Mouse (Mus musculus): ENCODE measurements around the gene Ndrg3. TPM values are rescaled to one million over a fixed set of nuclear protein-coding genes. Genes with fewer than 3 reads are reported as not detected.

The Ndrg3 gene
- polyA plus RNA-seq, 1 experiment from 2014 or later: 88.0 TPM

GRCm38 (mm10) chr2:157019228-157019627 lies 27.4 kb upstream of the Ndrg3 start:
- no peaks in the 10 kb centered on the region for H3K27me3 ChIP-seq
- ATAC-seq (ENCODE audit: low read depth): no peak
- H3K4me2 ChIP-seq: no peak overlapping the region
- WGBS: 89% methylated on average over 4 of the region's 4 CpGs
- no peaks in the 10 kb centered on the region for H3K4me1 ChIP-seq (replicated peaks)
- H3K27ac ChIP-seq (replicated peaks): no peak overlapping the region
- H3K9me3 ChIP-seq: no peaks in the 10 kb centered on the region
- H3K36me3 ChIP-seq: peaks cover 100% of the 10 kb centered on the region
- no peak overlapping the region for H3K4me3 ChIP-seq
- H3K9ac ChIP-seq: no peak overlapping the region

GRCm38 (mm10) chr2:157016529-157017270 lies 24.8 kb upstream of the Ndrg3 start:
- WGBS: 88% methylated on average over 18 of the region's 18 CpGs
- H3K27ac ChIP-seq (replicated peaks): no peak overlapping the region
- no peak for ATAC-seq (ENCODE audit: low read depth)
- H3K4me3 ChIP-seq: no peak overlapping the region
- peaks cover 95% of the 10 kb centered on the region for H3K36me3 ChIP-seq
- H3K9me3 ChIP-seq: no peaks in the 10 kb centered on the region
- H3K4me2 ChIP-seq: no peak overlapping the region
- no peak overlapping the region for H3K9ac ChIP-seq
- no peaks in the 10 kb centered on the region for H3K27me3 ChIP-seq
- H3K4me1 ChIP-seq (replicated peaks): no peaks in the 10 kb centered on the region

GRCm38 (mm10) chr2:157012341-157012740 lies 20.5 kb upstream of the Ndrg3 start:
- Histone ChIP-seq H3K9ac (no peak overlapping the region), H3K4me3 (no peak overlapping the region), H3K36me3 (peaks cover 54% of the 10 kb centered on the region), H3K4me2 (no peak overlapping the region), H3K9me3 (no peaks in the 10 kb centered on the region), H3K4me1 (replicated peaks) (peaks cover 3% of the 10 kb centered on the region), H3K27me3 (no peaks in the 10 kb centered on the region), H3K27ac (replicated peaks) (no peak overlapping the region)
- no peak for ATAC-seq (ENCODE audit: low read depth)
- 91% methylated on average over 6 of the region's 6 CpGs for WGBS

GRCm38 (mm10) chr2:157010634-157011310 lies 18.9 kb upstream of the Ndrg3 start:
- Histone ChIP-seq H3K36me3 (peaks cover 38% of the 10 kb centered on the region), H3K4me2 (no peak overlapping the region), H3K27me3 (no peaks in the 10 kb centered on the region), H3K27ac (replicated peaks) (no peak overlapping the region), H3K4me3 (no peak overlapping the region), H3K9ac (no peak overlapping the region), H3K4me1 (replicated peaks) (peaks cover 16% of the 10 kb centered on the region), H3K9me3 (no peaks in the 10 kb centered on the region)
- 67% methylated on average over 11 of the region's 11 CpGs for WGBS
- no peak for ATAC-seq (ENCODE audit: low read depth)

- Histone ChIP-seq H3K27ac (replicated peaks) (no peak overlapping the region), H3K36me3 (peaks cover 31% of the 10 kb centered on the region), H3K4me3 (no peak overlapping the region), H3K27me3 (no peaks in the 10 kb centered on the region), H3K9ac (no peak overlapping the region), H3K4me1 (replicated peaks) (peaks cover 17% of the 10 kb centered on the region), H3K9me3 (no peaks in the 10 kb centered on the region), H3K4me2 (no peak overlapping the region)
- no peak for ATAC-seq (ENCODE audit: low read depth)
These were observed 18.3 kb upstream of the Ndrg3 start for GRCm38 (mm10) chr2:157010121-157010520.

- peaks cover 17% of the 10 kb centered on the region for H3K4me1 ChIP-seq (replicated peaks)
- H3K36me3 ChIP-seq: peaks cover 16% of the 10 kb centered on the region; the same call in 1 of the 2 replicates
- no peaks in the 10 kb centered on the region for H3K9me3 ChIP-seq
- ATAC-seq (ENCODE audit: low read depth): no peak
- H3K4me2 ChIP-seq: no peak overlapping the region
- no peak overlapping the region for H3K9ac ChIP-seq
- H3K27ac ChIP-seq (replicated peaks): no peak overlapping the region
- H3K27me3 ChIP-seq: no peaks in the 10 kb centered on the region
- H3K4me3 ChIP-seq: no peak overlapping the region
These were observed 16.7 kb upstream of the Ndrg3 start for GRCm38 (mm10) chr2:157008509-157008908.

GRCm38 (mm10) chr2:157007234-157007596 lies 15.4 kb upstream of the Ndrg3 start:
- Histone ChIP-seq H3K9ac (peak overlapping the region; percentile 77), H3K36me3 (peaks cover 5% of the 10 kb centered on the region; the same call in 1 of the 2 replicates), H3K4me3 (peak overlapping the region; percentile 63), H3K4me2 (peak overlapping the region; percentile 99), H3K9me3 (no peaks in the 10 kb centered on the region), H3K4me1 (replicated peaks) (peaks cover 17% of the 10 kb centered on the region), H3K27ac (replicated peaks) (peak overlapping the region; percentile 75), H3K27me3 (no peaks in the 10 kb centered on the region)
- peak; percentile 55; the same call in 1 of the 2 replicates for ATAC-seq (ENCODE audit: low read depth)
- WGBS: 31% methylated on average over 5 of the region's 5 CpGs

GRCm38 (mm10) chr2:157006511-157007233 lies 14.8 kb upstream of the Ndrg3 start, which contains the start of gene Dsn1:
TSS of gene Dsn1 (minus strand) at chr2:157007154.
- ATAC-seq (ENCODE audit: low read depth): peak; percentile 90
- peak within 1 kb of the TSS; percentile 63 for H3K4me3 ChIP-seq
- peak within 1 kb of the TSS; percentile 75 for H3K27ac ChIP-seq (replicated peaks)
- WGBS: under 1% methylated on average over 55 of the region's 56 CpGs
- H3K9me3 ChIP-seq: no peaks in the 10 kb centered on the region
- H3K9ac ChIP-seq: peak within 1 kb of the TSS; percentile 77
- H3K36me3 ChIP-seq: peaks cover 2% of the 10 kb centered on the region; the same call in 1 of the 2 replicates
- H3K4me2 ChIP-seq: peak within 1 kb of the TSS; percentile 99
- peaks cover 17% of the 10 kb centered on the region for H3K4me1 ChIP-seq (replicated peaks)
- no peaks in the 10 kb centered on the region for H3K27me3 ChIP-seq

GRCm38 (mm10) chr2:157002321-157002720 lies 10.5 kb upstream of the Ndrg3 start:
- no peak overlapping the region for H3K9ac ChIP-seq
- 94% methylated on average over 4 of the region's 4 CpGs for WGBS
- no peak for ATAC-seq (ENCODE audit: low read depth)

GRCm38 (mm10) chr2:156998263-156998662 lies 6.4 kb upstream of the Ndrg3 start:
- Histone ChIP-seq H3K9me3 (no peaks in the 10 kb centered on the region), H3K9ac (no peak overlapping the region), H3K4me2 (no peak overlapping the region), H3K27ac (replicated peaks) (no peak overlapping the region), H3K4me1 (replicated peaks) (no peaks in the 10 kb centered on the region), H3K36me3 (0 out of 2 replicates have a peak, but pooled peaks cover 13% of the 10 kb centered on the region), H3K27me3 (no peaks in the 10 kb centered on the region), H3K4me3 (no peak overlapping the region)
- ATAC-seq (ENCODE audit: low read depth): no peak
- WGBS: 92% methylated on average over 5 of the region's 5 CpGs

More at GRCm38 (mm10) chr2:157002321-157002720, 10.5 kb upstream of the Ndrg3 start:
- Histone ChIP-seq H3K27me3 (no peaks in the 10 kb centered on the region), H3K27ac (replicated peaks) (no peak overlapping the region), H3K36me3 (0 out of 2 replicates have a peak, but pooled peaks cover 5% of the 10 kb centered on the region), H3K4me3 (no peak overlapping the region), H3K9me3 (no peaks in the 10 kb centered on the region), H3K4me2 (no peak overlapping the region), H3K4me1 (replicated peaks) (peaks cover 14% of the 10 kb centered on the region)

- no peaks in the 10 kb centered on the region for H3K4me1 ChIP-seq (replicated peaks)
- WGBS: 74% methylated on average over 6 of the region's 6 CpGs
These were observed 4.7 kb upstream of the Ndrg3 start for GRCm38 (mm10) chr2:156996576-156996975.

More at GRCm38 (mm10) chr2:156996576-156996975, 4.7 kb upstream of the Ndrg3 start:
- H3K9me3 ChIP-seq: no peaks in the 10 kb centered on the region
- 0 out of 2 replicates have a peak, but pooled peaks cover 13% of the 10 kb centered on the region for H3K36me3 ChIP-seq
- no peak overlapping the region for H3K4me3 ChIP-seq
- ATAC-seq (ENCODE audit: low read depth): no peak
- H3K4me2 ChIP-seq: no peak overlapping the region
- no peak overlapping the region for H3K9ac ChIP-seq
- H3K27ac ChIP-seq (replicated peaks): no peak overlapping the region
- H3K27me3 ChIP-seq: no peaks in the 10 kb centered on the region
